Mouse (Mus musculus): ENCODE measurements at regions not wholly inside any gene's neighbourhood (a gene's known extent, or its start where the extent isn't known, plus 50 kb on each side); places are given as distances from the start of the nearest gene placed in this dataset.

DNA sequence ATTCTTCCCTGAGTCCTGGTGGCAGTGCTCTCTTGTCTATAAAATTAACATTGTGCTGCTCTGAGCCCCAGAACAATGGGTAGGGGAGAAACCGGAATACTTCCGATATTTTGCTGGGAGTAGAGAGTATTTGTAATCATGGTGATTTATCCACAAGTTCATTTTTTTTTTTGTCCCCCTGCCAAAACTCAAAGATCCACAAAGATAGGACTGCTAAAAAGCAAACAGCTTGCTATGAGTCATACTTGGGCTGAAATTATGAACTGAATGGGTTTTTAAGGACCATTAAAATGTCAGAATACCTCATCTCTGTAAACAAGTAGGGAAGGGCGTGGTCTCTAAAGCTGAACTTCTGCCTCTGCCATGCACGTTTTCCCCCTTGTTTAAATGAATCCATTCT is 476.3 kb downstream of the Tmem132b start:
- Histone ChIP-seq H3K4me1 (ENCODE audit: control insufficient read depth, insufficient read depth, low read length) (no peaks in the 10 kb centered on the region), H3K4me3 (ENCODE audit: insufficient read depth, low read length) (no peak overlapping the region), H3K27ac (ENCODE audit: insufficient read depth, low read length) (no peak overlapping the region)
- TF ChIP-seq CTCF (IDR thresholded peaks at IDR 0.05; ENCODE audit: borderline replicate concordance, insufficient read depth, low read length) (no peak), POLR2A (IDR thresholded peaks at IDR 0.05; ENCODE audit: low read depth, low read length) (no peak)

- no peak for TF ChIP-seq POLR2A (IDR thresholded peaks at IDR 0.05; ENCODE audit: low read depth, low read length)
- TF ChIP-seq CTCF (IDR thresholded peaks at IDR 0.05; ENCODE audit: borderline replicate concordance, insufficient read depth, low read length): no peak
- Histone ChIP-seq H3K27ac (ENCODE audit: insufficient read depth, low read length) (no peak overlapping the region), H3K4me1 (ENCODE audit: control insufficient read depth, insufficient read depth, low read length) (no peaks in the 10 kb centered on the region), H3K4me3 (ENCODE audit: insufficient read depth, low read length) (no peak overlapping the region)
Observed at GRCm38 (mm10) chr5:126008321-126008720, 476.7 kb downstream of the Tmem132b start.

- Histone ChIP-seq H3K27ac (ENCODE audit: insufficient read depth, low read length) (no peak overlapping the region), H3K4me3 (ENCODE audit: insufficient read depth, low read length) (no peak overlapping the region), H3K4me1 (ENCODE audit: control insufficient read depth, insufficient read depth, low read length) (no peaks in the 10 kb centered on the region)
- no peak for TF ChIP-seq CTCF (IDR thresholded peaks at IDR 0.05; ENCODE audit: borderline replicate concordance, insufficient read depth, low read length)
- TF ChIP-seq POLR2A (IDR thresholded peaks at IDR 0.05; ENCODE audit: low read depth, low read length): no peak
Observed at GRCm38 (mm10) chr5:126019781-126020180, 488.2 kb downstream of the Tmem132b start.

- no peak for TF ChIP-seq POLR2A (IDR thresholded peaks at IDR 0.05; ENCODE audit: low read depth, low read length)
- TF ChIP-seq CTCF (IDR thresholded peaks at IDR 0.05; ENCODE audit: borderline replicate concordance, insufficient read depth, low read length): no peak
- Histone ChIP-seq H3K4me3 (ENCODE audit: insufficient read depth, low read length) (no peak overlapping the region), H3K27ac (ENCODE audit: insufficient read depth, low read length) (no peak overlapping the region), H3K4me1 (ENCODE audit: control insufficient read depth, insufficient read depth, low read length) (no peaks in the 10 kb centered on the region)
Observed at GRCm38 (mm10) chr5:126023906-126024305, 492.3 kb downstream of the Tmem132b start.

DNA sequence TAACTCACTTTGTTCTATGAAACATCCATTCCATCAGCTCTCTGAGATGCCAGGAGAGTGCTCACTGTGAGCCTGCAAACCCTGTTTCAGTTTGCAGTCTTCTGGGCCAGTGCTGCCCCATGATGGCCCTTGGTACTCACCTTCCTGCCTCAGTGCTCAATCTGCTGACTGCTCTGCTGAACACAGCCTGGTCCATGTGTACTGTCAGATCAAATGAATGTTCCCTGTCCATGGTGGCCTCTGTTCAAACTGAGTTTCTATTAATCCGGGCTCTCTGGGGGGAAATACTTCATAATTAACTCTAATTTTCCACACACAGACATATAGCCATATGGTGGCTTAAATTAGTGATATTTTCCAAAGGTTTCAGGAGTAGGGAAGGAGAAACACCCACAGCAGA is 503.3 kb downstream of the Tmem132b start:
- Histone ChIP-seq H3K4me1 (ENCODE audit: control insufficient read depth, insufficient read depth, low read length) (no peaks in the 10 kb centered on the region), H3K27ac (ENCODE audit: insufficient read depth, low read length) (no peak overlapping the region), H3K4me3 (ENCODE audit: insufficient read depth, low read length) (no peak overlapping the region)
- no peak for TF ChIP-seq CTCF (IDR thresholded peaks at IDR 0.05; ENCODE audit: borderline replicate concordance, insufficient read depth, low read length)
- TF ChIP-seq POLR2A (IDR thresholded peaks at IDR 0.05; ENCODE audit: low read depth, low read length): no peak

GRCm38 (mm10) chr5:126036686-126037085 is 505.1 kb downstream of the Tmem132b start:
- H3K4me1 ChIP-seq (ENCODE audit: control insufficient read depth, insufficient read depth, low read length): no peaks in the 10 kb centered on the region
- H3K4me3 ChIP-seq (ENCODE audit: insufficient read depth, low read length): no peak overlapping the region
- H3K27ac ChIP-seq (ENCODE audit: insufficient read depth, low read length): no peak overlapping the region
- no peak for TF ChIP-seq CTCF (IDR thresholded peaks at IDR 0.05; ENCODE audit: borderline replicate concordance, insufficient read depth, low read length)
- no peak for TF ChIP-seq POLR2A (IDR thresholded peaks at IDR 0.05; ENCODE audit: low read depth, low read length)

DNA sequence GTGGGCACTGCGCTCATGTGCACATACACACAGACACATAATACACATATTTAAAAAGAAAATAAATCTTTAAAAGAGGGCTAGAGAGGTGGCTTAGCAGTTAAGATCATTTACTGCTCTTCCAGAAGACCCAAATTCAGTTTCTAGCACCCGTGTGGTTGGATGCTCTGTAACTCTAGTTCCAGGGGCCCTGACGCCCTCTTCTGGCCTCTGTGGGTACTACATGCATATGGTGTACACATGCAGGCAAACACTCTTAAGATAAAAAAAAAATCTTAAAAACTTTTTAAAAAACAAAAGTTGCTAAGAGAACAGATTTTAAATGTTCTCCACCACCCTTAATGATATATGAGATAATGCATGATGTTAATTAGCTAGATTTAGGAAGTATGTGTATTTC is 514.2 kb downstream of the Tmem132b start:
- Histone ChIP-seq H3K4me1 (ENCODE audit: control insufficient read depth, insufficient read depth, low read length) (no peaks in the 10 kb centered on the region), H3K4me3 (ENCODE audit: insufficient read depth, low read length) (no peak overlapping the region), H3K27ac (ENCODE audit: insufficient read depth, low read length) (no peak overlapping the region)
- no peak for TF ChIP-seq POLR2A (IDR thresholded peaks at IDR 0.05; ENCODE audit: low read depth, low read length)
- no peak for TF ChIP-seq CTCF (IDR thresholded peaks at IDR 0.05; ENCODE audit: borderline replicate concordance, insufficient read depth, low read length)

DNA sequence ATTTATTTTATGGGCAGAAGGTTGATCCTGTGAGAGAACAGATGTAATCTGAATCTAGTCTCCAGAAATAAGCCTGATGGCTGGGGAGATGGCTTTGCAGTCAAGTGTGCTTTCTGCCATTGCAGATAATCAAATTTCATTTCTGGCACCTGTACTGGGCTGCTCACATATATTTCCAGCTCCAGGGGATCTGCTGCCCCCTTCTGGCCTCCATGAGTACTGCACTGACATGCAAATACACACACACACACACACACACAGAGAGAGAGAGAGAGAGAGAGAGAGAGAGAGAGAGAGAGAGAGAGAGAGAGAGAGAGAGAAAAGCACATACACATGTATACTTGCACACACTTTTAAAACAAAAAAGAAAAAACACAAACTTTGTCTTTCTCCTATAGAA is 532.1 kb downstream of the Tmem132b start:
- H3K4me3 ChIP-seq (ENCODE audit: insufficient read depth, low read length): no peak overlapping the region

GRCm38 (mm10) chr5:126079281-126079838 is 547.8 kb downstream of the Tmem132b start:
- TF ChIP-seq CTCF (IDR thresholded peaks at IDR 0.05; ENCODE audit: borderline replicate concordance, insufficient read depth, low read length): no peak
- TF ChIP-seq POLR2A (IDR thresholded peaks at IDR 0.05; ENCODE audit: low read depth, low read length): no peak
- Histone ChIP-seq H3K4me3 (ENCODE audit: insufficient read depth, low read length) (no peak overlapping the region), H3K27ac (ENCODE audit: insufficient read depth, low read length) (no peak overlapping the region), H3K4me1 (ENCODE audit: control insufficient read depth, insufficient read depth, low read length) (no peaks in the 10 kb centered on the region)

More for the DNA sequence above, 532.1 kb downstream of the Tmem132b start:
- H3K4me1 ChIP-seq (ENCODE audit: control insufficient read depth, insufficient read depth, low read length): no peaks in the 10 kb centered on the region
- no peak overlapping the region for H3K27ac ChIP-seq (ENCODE audit: insufficient read depth, low read length)
- no peak for TF ChIP-seq POLR2A (IDR thresholded peaks at IDR 0.05; ENCODE audit: low read depth, low read length)
- TF ChIP-seq CTCF (IDR thresholded peaks at IDR 0.05; ENCODE audit: borderline replicate concordance, insufficient read depth, low read length): no peak

- Histone ChIP-seq H3K27ac (ENCODE audit: insufficient read depth, low read length) (no peak overlapping the region), H3K4me1 (ENCODE audit: control insufficient read depth, insufficient read depth, low read length) (no peaks in the 10 kb centered on the region), H3K4me3 (ENCODE audit: insufficient read depth, low read length) (no peak overlapping the region)
- TF ChIP-seq POLR2A (IDR thresholded peaks at IDR 0.05; ENCODE audit: low read depth, low read length) (no peak), CTCF (IDR thresholded peaks at IDR 0.05; ENCODE audit: borderline replicate concordance, insufficient read depth, low read length) (no peak)
Observed at GRCm38 (mm10) chr5:126088251-126088914, 556.8 kb downstream of the Tmem132b start.
